Mouse (Mus musculus) thymus, adult 2 months (tissue): ENCODE measurements around the gene Tmsb15b2.

ENCODE experiments used
- CTCF ChIP-seq: fragments of 200-500 bp; IDR thresholded peaks from 2 replicates; pipeline ENCODE4 v1.5.1; 2012; ENCODE audit warnings: mild to moderate bottlenecking, control low read depth, low read length, moderate library complexity, borderline replicate concordance; ENCODE audit not compliant: control insufficient read depth, poor library complexity, insufficient read depth; ENCODE audit errors: extremely low read depth
- POLR2A ChIP-seq: fragments of 200-500 bp; IDR thresholded peaks from 2 replicates; pipeline ENCODE4 v1.6.1; 2012; ENCODE audit warnings: mild to moderate bottlenecking, low read length, control low read depth, moderate library complexity; ENCODE audit not compliant: control insufficient read depth, poor library complexity, insufficient read depth; ENCODE audit errors: extremely low read depth

DNA sequence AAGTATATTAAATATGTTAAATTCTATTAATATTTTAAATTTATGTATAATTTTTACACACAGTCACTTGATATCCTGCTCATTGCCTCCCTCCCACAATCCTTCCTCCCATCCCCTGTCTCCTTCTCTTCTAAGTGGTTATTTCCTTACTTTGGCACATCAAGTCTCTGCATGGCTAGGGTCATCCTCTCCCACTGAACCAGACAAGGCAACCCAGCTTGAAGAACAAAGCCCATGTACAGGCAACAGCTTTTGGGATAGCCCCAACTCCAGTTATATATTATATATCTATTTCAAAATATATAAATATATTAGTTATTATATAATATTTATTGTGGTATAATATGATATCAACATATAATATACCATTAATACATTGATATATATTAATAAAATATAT, 49.4 kb downstream of the Tmsb15b2 start:
- TF ChIP-seq CTCF (no peak), POLR2A (no peak)
